12 mouse cellular contexts compared by ENCODE assay signal in genomic region chr14:32785556-32786130, GRCm38 (mm10). TPM values are rescaled to one million over a fixed set of nuclear protein-coding genes. Genes with fewer than 3 reads are reported as not detected.
A peak's percentile ranks its signal among the peaks of the same experiment; 100 is the strongest.
DNase-seq lines count a peak whose midpoint lies in the region; ATAC-seq and TF ChIP-seq lines count a peak whose summit lies in the region.
"Had no signal": no experiment of that assay in that cellular context is flagged by ENCODE, and none has a peak within 500 bp of the region (broad histone marks: within the 10 kb centered on the region; RNA-seq: fewer than 3 reads in every experiment).

Tmem273 (plus strand) TSS chr14:32785963.

- H3K4me1 ChIP-seq in heart, embryonic 12.5 days (replicated peaks): peaks cover 18% of the 10 kb centered on the region
- no peaks in the 10 kb centered on the region for H3K4me1 ChIP-seq in lung, postnatal 0 days (ENCODE audit: insufficient read depth, low read depth, low read length)
- H3K4me1 ChIP-seq in lung, adult 2 months (ENCODE audit: control insufficient read depth, insufficient read depth, low read length): no peaks in the 10 kb centered on the region; the same call in 1 of the 2 replicates
- peaks cover 15% of the 10 kb centered on the region for H3K4me1 ChIP-seq in limb, embryonic 10.5 days
- peaks cover 5% of the 10 kb centered on the region; the same call in 1 of the 2 replicates for H3K4me1 ChIP-seq in small intestine, adult 2 months (ENCODE audit: control insufficient read depth, insufficient read depth, insufficient read length, low read length)
- H3K4me1 ChIP-seq: neural tube, embryonic 12.5 days had no signal

- H3K9ac ChIP-seq in heart, embryonic 12.5 days: no peak within 1 kb of the TSS
- H3K9ac ChIP-seq in lung, postnatal 0 days (replicated peaks; ENCODE audit: low read depth): no peak within 1 kb of the TSS
- H3K9ac ChIP-seq: neural tube, embryonic 12.5 days had no signal

- TF ChIP-seq POLR2A in lung, adult 2 months (IDR thresholded peaks at IDR 0.05; ENCODE audit: borderline replicate concordance, extremely low read depth, low read depth, low read length): no peak
- no peak for TF ChIP-seq POLR2A in small intestine, adult 2 months (IDR thresholded peaks at IDR 0.05; ENCODE audit: low read depth, low read length)

- H3K4me3 ChIP-seq in heart, embryonic 12.5 days: no peak within 1 kb of the TSS
- no peak within 1 kb of the TSS for H3K4me3 ChIP-seq in lung, postnatal 0 days (ENCODE audit: low read depth, low read length)
- no peak within 1 kb of the TSS for H3K4me3 ChIP-seq in lung, adult 2 months (replicated peaks; ENCODE audit: extremely low read depth, low read depth, low read length)
- no peak within 1 kb of the TSS for H3K4me3 ChIP-seq in limb, embryonic 10.5 days
- peak within 1 kb of the TSS; percentile 49 for H3K4me3 ChIP-seq in small intestine, adult 2 months (ENCODE audit: low read depth, low read length)
- H3K4me3 ChIP-seq: neural tube, embryonic 12.5 days had no signal

- 66% methylated on average over 3 of the region's 3 CpGs for WGBS in heart, embryonic 12.5 days
- WGBS in lung, postnatal 0 days: 61% methylated on average over 3 of the region's 3 CpGs
- WGBS in lung, adult 2 months: 50% methylated on average over 3 of the region's 3 CpGs
- WGBS in limb, embryonic 10.5 days: 84% methylated on average over 3 of the region's 3 CpGs
- 82% methylated on average over 3 of the region's 3 CpGs for WGBS in small intestine, adult 2 months

- no peak for TF ChIP-seq EP300 in lung, postnatal 0 days (IDR thresholded peaks at IDR 0.05)

- no peak within 1 kb of the TSS for H3K27ac ChIP-seq in heart, embryonic 12.5 days (ENCODE audit: poor library complexity, severe bottlenecking)
- no peak within 1 kb of the TSS for H3K27ac ChIP-seq in lung, postnatal 0 days (ENCODE audit: low read length)
- no peak within 1 kb of the TSS for H3K27ac ChIP-seq in limb, embryonic 10.5 days
- H3K27ac ChIP-seq in small intestine, adult 2 months (ENCODE audit: insufficient read depth, low read depth, low read length): peak within 1 kb of the TSS; percentile 25; the same call in 1 of the 2 replicates
- H3K27ac ChIP-seq: neural tube, embryonic 12.5 days had no signal

- no peak within 1 kb of the TSS for H3K4me2 ChIP-seq in heart, embryonic 12.5 days
- H3K4me2 ChIP-seq in lung, postnatal 0 days (replicated peaks; ENCODE audit: low read depth, low read length): no peak within 1 kb of the TSS
- H3K4me2 ChIP-seq: heart, embryonic 11.5 days; neural tube, embryonic 12.5 days had no signal

- 0 out of 2 replicates have a peak, but pooled peaks have one; percentile 2 for TF ChIP-seq CTCF in lung, postnatal 0 days (IDR thresholded peaks at IDR 0.05)
- no peak for TF ChIP-seq CTCF in lung, adult 2 months (IDR thresholded peaks at IDR 0.05; ENCODE audit: insufficient read depth, low read length)
- no peak for TF ChIP-seq CTCF in small intestine, adult 2 months (IDR thresholded peaks at IDR 0.05; ENCODE audit: extremely low read depth, insufficient read length, insufficient replicate concordance, low read depth, low read length)

- peak; percentile 96 for DNase-seq in heart, adult 11 months
- peak; percentile 39 for DNase-seq in lung, postnatal 0 days (ENCODE audit: low spot score)
- no peak for DNase-seq in lung, adult 2 months
- peak; percentile 18 for DNase-seq in limb, embryonic 10.5 days (ENCODE audit: low spot score)
- no peak for DNase-seq in urinary bladder, postnatal 10 days (ENCODE audit: low spot score)
- DNase-seq in MN1 (ENCODE audit: low spot score): no peak
- DNase-seq: kidney, postnatal 25 days; right cerebral cortex, postnatal 25 days had no signal

- H3K36me3 ChIP-seq in heart, embryonic 12.5 days: no peaks in the 10 kb centered on the region
- no peaks in the 10 kb centered on the region for H3K36me3 ChIP-seq in lung, postnatal 0 days (ENCODE audit: insufficient read depth, low read length)
- no peaks in the 10 kb centered on the region for H3K36me3 ChIP-seq in limb, embryonic 10.5 days
- no peaks in the 10 kb centered on the region for H3K36me3 ChIP-seq in small intestine, adult 2 months (ENCODE audit: control insufficient read depth, insufficient read depth, low read length)
- H3K36me3 ChIP-seq: neural tube, embryonic 12.5 days had no signal

- no peaks in the 10 kb centered on the region for H3K9me3 ChIP-seq in heart, embryonic 12.5 days (replicated peaks)
- H3K9me3 ChIP-seq in lung, postnatal 0 days (ENCODE audit: low read length): no peaks in the 10 kb centered on the region
- H3K9me3 ChIP-seq in limb, embryonic 10.5 days (replicated peaks): no peaks in the 10 kb centered on the region
- H3K9me3 ChIP-seq: neural tube, embryonic 12.5 days had no signal

- H3K27me3 ChIP-seq in heart, embryonic 12.5 days (replicated peaks): no peaks in the 10 kb centered on the region
- no peaks in the 10 kb centered on the region for H3K27me3 ChIP-seq in lung, postnatal 0 days (replicated peaks; ENCODE audit: insufficient read depth, low read length)
- no peaks in the 10 kb centered on the region for H3K27me3 ChIP-seq in limb, embryonic 10.5 days (ENCODE audit: low read depth, poor library complexity, severe bottlenecking)
- no peaks in the 10 kb centered on the region for H3K27me3 ChIP-seq in small intestine, adult 2 months (ENCODE audit: control insufficient read depth, insufficient read depth, low read length)
- H3K27me3 ChIP-seq: neural tube, embryonic 12.5 days had no signal

- no peak for ATAC-seq in heart, embryonic 12.5 days (ENCODE audit: insufficient number of reproducible peaks, low FRiP score)
- peak; percentile 12; the same call in 1 of the 2 replicates for ATAC-seq in lung, postnatal 0 days

RNA-seq across cellular contexts. Expression of gene Tmem273, which starts in this region (rescaled TPM):
- polyA plus RNA-seq in heart, embryonic 12.5 days (2016; fragmentation: Nextera tagmentation; extraction: Ambion mirVana): 0.21 and 0.92 TPM in 2 replicates
- polyA plus RNA-seq in lung, postnatal 0 days (2015; fragmentation: Nextera tagmentation; extraction: Ambion mirVana): 2.4 and 5.2 TPM in 2 replicates
- 2.0 and 2.4 TPM in 2 replicates for polyA plus RNA-seq in lung, adult 2 months (2012; rRNA removed)
- polyA plus RNA-seq in limb, embryonic 10.5 days (2016; fragmentation: Nextera tagmentation; extraction: Ambion mirVana): 0.15 TPM in 1 of 2 replicates, not detected in the other
- polyA plus RNA-seq in small intestine, adult 2 months (2012; rRNA removed): 0.90 and 1.5 TPM in 2 replicates

Comparison
In these comparisons a context has a peak if more than half of its experiments do, and no peak if none do; other contexts are left out.
1. DNase-seq: peak in heart, adult 11 months (single experiment) and lung, postnatal 0 days (single experiment); none in lung, adult 2 months (single experiment), urinary bladder, postnatal 10 days (single experiment) and MN1 (single experiment).
2. Peak in DNase-seq in limb, embryonic 10.5 days; RNA of the gene not detected or under 1 TPM.